Mouse (Mus musculus) T-helper 2 cell (primary cell): ENCODE results near the gene Nfatc3.

ENCODE experiments used
- in situ Hi-C: fragments of 300-600 bp; cut with MboI, MseI; formaldehyde crosslinking; loops from one replicate; pipeline ENCODE4 v1.15.1; 2025; ENCODE audit warnings: high pct_unique_total_duplicates

Gene Nfatc3

DNA sequence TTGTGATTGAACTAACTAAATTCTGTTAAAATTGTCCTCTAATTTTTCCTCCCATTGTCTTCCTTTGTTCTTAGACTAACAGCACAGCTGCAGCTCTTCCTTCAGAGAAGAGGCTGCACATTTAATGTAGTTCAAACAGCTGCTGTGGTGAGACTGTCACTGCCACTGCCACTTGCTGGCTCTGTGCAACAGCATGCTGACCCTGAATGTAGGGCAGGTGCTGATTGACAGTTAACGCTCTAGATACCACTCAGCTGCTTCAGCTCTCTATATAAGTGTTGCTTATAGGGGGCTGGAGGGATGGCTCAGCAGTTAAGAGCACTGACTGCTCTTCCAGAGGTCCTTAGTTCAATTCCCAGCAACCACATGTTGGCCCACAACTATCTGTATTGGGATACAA lies 53.9 kb downstream of the Nfatc3 start:
- in situ Hi-C loops = no loop called here

- in situ Hi-C loops = no loop called here
Observed at GRCm38 (mm10) chr8:106115897-106116296, 57.3 kb downstream of the Nfatc3 start.

GRCm38 (mm10) chr8:106123443-106123842 lies 64.8 kb downstream of the Nfatc3 start:
- in situ Hi-C loops = no loop called here

- in situ Hi-C loops = no loop called here
Observed at GRCm38 (mm10) chr8:106126055-106126454, 67.4 kb downstream of the Nfatc3 start.

DNA sequence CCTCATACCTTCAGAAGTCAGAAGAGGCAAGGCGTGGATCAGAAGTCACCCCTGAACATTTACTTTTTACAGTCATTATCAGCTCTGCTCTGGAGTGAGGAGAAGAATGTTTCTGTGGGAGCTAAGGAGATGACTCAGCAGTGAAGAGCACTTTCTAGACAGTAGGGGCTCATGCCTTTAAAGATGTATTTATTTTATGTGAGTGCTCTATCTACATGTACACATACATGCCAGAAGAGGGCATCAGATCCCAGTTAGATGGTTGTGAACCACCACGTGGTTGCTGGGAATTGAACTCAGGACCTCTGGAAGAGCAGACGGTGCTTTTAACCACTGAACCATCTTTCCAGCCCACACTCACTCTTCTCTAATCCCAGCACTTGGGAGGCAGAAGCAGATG lies 68.4 kb downstream of the Nfatc3 start:
- in situ Hi-C loops = no loop called here

DNA sequence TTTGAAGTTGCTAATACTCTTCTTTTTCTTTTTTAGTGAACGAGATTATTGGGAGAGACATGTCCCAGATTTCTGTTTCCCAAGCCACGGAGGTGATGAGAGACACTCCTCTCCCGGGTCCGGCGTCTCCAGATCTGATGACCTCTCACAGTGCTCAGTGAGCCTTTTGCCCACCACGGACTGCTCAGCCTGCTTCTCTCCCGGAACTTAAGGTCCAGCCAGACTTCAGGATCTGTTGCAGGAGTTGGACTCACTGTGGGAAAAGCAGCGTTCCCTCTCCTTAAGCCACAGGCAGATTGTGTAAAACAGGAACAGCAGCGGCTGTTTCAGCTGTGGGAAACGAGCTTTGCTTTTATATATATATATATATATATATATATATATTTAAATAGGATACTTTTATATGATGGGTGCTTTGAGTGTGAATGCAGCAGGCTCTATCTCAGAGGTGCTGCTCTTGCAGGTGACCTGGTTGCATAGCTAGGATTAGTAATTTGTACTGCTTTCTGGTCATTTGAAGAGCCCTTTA lies 69.3 kb downstream of the Nfatc3 start:
- in situ Hi-C loops = no loop called here

GRCm38 (mm10) chr8:106129232-106129930 lies 70.7 kb downstream of the Nfatc3 start:
- in situ Hi-C loops = no loop called here

- in situ Hi-C loops = no loop called here
Observed at GRCm38 (mm10) chr8:106129997-106130396, 71.4 kb downstream of the Nfatc3 start.

DNA sequence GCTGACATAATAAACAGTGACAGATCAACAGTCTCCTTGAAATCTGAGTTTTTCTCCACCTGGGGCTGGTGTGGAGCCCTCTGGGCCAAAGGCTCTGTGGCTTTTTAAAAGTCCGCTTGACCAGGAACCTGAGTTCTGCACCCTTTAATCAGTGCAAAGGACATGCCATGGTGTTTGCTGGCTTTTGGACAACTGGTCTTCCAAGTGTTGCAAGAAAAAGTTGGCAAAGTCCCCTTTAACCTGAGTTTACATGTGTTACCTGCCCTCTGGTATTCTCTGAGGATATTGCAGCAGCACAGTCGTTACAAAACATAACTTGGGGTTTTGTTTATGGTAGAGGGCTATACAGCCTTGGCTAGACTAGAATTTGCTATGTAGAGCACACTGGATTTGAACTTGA lies 71.9 kb downstream of the Nfatc3 start:
- in situ Hi-C loops = no loop called here

GRCm38 (mm10) chr8:106131021-106131420 lies 72.4 kb downstream of the Nfatc3 start:
- in situ Hi-C loops = no loop called here

DNA sequence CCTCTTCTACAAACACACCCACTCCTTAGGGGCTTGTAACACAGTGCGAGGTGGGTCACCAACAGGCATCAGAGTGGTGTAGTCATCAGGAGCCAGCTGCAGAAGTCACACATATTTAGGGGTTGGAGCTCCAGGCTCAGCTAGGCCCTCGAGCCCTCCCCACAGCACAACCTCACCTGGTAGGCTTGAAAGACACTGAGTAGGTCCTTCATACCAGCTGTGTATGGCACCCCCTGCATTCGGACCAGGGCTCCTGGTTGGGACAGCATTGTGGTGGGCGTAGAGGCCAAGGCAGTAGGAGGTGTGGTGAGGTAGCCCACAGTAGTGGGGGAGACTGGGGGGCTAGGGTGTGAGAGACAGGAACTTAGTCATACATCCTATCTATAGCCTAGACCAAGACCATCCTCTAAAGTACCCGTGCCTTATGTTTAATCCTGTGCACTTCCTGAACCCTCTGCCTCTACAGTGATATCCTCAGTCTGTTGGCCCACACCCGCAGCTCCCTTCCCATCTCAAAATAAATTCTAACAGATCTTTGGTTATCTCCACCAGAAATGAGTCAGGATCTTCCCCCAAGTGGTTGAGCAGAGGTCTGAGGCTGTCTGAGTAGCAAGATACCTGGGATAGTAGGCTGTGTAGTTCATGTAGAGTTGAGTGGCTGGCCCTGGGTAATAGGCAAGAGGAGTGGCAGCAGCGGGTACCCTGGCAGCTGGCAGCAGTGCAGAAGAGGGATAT lies 73.0 kb downstream of the Nfatc3 start:
- in situ Hi-C loops = no loop called here

GRCm38 (mm10) chr8:106132356-106132755 lies 73.7 kb downstream of the Nfatc3 start:
- in situ Hi-C loops = no loop called here

GRCm38 (mm10) chr8:106133526-106133925 lies 74.9 kb downstream of the Nfatc3 start:
- in situ Hi-C loops = no loop called here

- in situ Hi-C loops = no loop called here
Observed at GRCm38 (mm10) chr8:106133946-106134345, 75.3 kb downstream of the Nfatc3 start.

GRCm38 (mm10) chr8:106134751-106135571 lies 76.3 kb downstream of the Nfatc3 start:
- in situ Hi-C loops = no loop called here

- in situ Hi-C loops = no loop called here
Observed at GRCm38 (mm10) chr8:106135672-106136071, 77.0 kb downstream of the Nfatc3 start.

DNA sequence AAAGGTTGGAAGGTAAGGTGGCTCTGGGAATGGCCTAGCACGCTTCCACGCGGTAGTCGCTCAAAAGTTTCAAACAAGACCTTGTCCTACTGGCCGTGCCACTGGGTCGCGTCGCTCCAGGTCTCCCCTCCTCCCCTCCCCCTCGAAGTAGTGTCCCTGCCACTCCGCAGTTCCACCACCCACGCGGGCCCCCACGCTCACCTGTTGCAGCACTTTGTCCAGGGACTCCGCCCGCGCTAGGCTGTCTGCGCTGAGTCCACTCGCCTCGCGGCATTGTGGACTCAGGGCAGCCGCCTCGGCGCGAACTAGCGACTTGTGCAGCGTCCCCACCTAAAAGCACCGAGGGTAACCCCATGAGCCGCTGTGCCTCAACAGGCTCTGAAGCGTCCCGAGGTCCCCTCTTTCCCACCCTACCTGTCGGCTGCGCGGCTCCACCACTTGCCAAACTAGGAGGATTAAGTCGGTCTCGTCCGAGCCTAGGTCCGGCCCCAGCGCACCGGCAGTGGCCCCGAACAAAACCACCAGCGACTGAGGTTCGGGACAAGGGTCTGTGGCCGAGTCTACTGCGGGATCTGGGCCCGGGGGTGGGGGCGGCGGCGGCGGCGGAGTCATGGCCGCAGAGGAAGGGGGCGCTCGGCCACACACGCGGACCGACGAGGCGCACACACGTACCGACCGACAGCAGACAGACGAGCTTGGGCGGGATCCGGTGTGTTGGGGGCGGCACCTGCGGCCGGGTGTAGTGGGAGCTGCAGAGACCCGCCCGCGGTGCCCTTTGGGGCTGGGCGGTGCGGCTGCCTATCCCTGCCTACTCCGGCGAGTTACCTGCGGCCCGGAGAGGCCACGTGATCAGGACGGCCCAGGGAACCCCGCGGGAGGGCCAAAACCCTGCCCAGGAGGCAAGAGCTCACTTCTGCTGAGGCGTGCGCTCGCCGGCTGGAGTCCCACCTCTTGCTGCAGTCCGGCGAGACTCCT lies 77.8 kb downstream of the Nfatc3 start, which contains the start of gene Esrp2:
TSS of gene Esrp2 (minus strand) at position 819 of the 975 bp plus-strand sequence.
- in situ Hi-C loops = no loop called here

- in situ Hi-C loops = no loop called here
Observed at GRCm38 (mm10) chr8:106137218-106137905, 78.7 kb downstream of the Nfatc3 start.

GRCm38 (mm10) chr8:106137906-106138477 lies 79.4 kb downstream of the Nfatc3 start:
- in situ Hi-C loops = no loop called here

GRCm38 (mm10) chr8:106138616-106139015 lies 80.0 kb downstream of the Nfatc3 start:
- in situ Hi-C loops = no loop called here
